Mouse (Mus musculus) c-Kit-positive CD71-negative TER-119-negative erythroid progenitor cells, embryonic 14.5 days (primary cell): ENCODE results near the gene Lhfp.

Experiments
- DNase-seq: peaks from one replicate; pipeline ENCODE4 v3.0.0-alpha.2; 2013; ENCODE audit warnings: low read depth

The Lhfp gene

DNA sequence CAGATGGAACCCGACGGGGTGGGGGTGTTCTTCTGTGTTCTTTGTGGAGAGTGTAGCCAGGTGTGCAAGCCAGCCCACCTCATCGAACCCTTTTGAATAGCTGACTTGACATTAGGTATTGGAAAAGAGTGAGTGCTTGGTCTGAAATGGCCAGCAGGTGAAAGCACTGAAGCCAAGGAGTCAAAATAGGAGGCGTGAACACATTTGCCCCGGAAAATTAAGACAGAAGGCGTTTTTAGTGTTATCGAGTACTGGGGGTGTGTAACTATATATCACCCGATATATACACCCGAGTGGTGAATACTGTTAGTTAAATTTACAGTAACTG is 876 bp downstream of the Lhfp start:
- no peak for DNase-seq

DNA sequence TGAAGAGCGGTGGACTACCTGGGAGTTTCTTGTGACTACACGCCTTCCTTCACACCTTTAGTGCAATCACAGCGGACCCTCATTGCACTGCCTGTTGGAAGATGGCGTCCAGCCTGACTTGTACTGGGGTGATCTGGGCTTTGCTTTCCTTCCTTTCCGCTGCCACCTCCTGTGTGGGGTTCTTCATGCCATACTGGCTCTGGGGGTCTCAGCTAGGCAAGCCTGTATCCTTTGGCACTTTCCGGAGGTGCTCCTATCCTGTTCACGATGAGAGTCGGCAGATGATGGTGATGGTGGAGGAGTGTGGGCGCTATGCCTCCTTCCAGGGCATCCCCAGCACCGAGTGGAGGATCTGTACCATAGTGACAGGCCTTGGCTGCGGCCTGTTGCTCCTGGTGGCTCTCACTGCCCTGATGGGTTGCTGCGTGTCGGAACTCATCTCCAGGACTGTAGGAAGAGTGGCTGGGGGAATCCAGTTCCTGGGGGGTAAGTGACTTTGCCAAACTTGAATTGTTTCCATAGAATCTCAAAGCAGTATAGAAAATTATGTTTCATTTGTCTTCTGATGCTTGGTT is 2.0 kb downstream of the Lhfp start:
- no peak for DNase-seq

DNA sequence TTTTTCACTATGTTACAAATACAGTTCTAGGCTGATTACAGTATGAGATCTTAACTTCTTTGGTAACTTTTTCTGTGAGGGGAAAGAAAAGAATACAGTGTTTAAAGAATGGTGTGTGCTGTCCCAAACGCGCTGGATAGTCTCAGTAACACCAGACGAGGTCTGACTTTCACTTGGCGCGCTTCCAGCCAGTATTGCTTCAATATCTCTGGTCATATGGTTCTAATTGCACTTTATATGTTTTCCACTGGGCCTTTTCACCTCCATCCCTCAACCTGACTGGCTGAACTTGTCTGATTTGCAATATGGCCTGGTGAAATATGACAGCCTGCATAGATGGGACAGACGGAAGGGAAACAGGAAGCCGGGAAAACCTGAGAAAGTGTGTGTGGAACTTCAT is 2.9 kb downstream of the Lhfp start:
- DNase-seq = no peak

DNA sequence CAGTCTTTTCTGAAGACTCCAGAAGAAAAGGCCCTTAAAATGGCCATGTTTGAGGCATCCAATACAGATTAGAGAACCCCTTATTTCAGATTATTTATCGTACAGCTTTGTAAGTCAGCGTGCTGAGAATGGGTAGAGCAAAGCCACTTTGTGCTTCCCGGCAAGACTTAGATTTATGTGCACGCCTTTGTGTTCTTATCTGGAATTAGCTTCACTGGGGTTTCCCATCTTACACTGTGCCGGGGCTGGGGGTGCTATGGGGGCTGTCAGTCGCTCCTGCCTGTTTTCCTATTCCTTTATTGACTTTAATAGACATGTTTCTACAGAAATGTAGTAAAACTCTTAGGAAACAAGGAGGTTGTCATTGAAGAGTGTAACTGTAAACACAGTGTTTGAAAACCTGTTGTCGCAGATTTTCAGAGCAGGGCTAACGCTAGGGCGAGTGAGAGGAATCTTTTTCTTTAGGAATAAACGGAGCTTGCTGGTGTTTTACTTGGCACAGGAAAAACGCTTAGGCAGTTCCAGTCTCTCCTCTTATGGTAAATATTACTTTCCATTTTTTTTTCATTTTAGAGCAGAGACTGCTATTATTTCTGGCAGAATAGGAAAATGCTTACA is 3.5 kb downstream of the Lhfp start:
- no peak for DNase-seq

DNA sequence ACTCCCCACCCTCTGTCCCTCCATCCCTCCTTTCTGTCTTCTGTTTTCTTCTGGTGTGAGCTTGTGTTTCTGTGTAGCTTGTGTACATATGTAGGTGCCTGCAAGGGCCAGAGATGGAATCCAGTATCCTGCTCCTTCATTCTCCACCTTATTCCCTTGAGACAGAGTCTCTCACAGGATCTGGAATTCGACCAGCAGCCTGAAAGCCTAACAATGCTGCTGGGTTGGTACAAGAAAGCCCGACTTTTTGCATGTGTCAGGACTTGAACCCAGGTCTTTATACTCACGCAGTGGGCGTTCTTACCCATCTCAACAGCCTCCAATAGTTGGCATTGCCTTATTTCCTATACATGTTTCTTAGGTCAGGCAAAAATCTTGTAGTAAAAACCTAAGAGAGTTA is 4.4 kb downstream of the Lhfp start:
- DNase-seq = no peak

DNA sequence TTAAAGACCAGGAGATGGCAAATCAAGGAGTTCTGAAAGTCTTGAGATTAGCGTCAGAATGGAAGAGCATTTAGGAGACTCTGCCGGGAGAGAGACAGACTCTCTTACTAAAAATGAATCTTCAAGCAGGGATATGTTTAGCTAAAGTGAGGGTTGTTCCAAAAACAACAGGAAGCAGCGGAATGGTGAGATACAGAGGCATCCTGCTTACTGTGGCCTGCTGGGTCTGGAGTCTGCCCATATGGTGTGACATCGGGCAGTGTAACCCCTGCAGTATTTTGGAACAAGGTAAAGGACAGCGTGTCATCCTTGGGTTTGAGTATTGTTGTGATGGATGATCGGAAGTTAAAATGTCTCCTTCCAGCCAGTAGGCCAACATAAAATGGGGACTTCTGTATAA is 5.0 kb downstream of the Lhfp start:
- DNase-seq = no peak

DNA sequence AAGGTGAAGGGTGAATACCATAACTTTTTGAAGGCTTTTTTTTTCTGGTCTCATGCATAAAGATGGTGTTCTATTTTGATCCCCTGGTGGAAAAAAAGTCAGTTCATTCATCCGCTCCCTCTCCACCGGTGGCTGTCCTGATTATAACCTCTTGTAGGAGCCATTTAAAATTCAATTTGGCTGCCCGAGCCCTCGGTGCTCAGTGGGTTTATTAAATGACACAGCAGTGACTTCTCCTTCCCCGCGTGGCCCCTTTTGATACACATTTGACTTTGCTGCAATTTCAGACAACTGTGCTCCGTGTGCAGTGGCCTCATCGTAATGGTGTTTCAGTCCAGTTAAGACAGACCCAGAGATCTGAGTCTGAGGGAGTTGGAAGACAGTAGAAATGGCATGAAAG is 11.1 kb downstream of the Lhfp start:
- no peak for DNase-seq

DNA sequence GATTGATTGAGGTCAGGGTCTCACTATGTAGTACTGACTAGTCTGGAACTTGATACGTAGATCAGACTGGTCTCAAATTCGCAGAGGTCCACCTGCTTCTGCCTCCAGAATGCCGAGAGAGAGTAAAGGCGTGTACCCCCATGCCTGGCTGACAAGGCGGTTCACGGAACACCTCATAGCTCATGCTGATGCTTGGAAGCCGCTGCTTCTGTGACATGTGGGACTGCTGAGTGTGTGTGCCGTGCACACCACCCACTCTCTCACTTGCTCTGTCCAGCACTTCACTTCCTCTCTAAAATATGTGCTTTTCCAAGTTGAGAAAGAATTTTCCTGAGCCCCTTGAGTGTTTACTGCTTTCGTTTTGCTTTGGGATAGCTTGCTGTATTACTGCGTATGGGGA is 15.1 kb downstream of the Lhfp start:
- no peak for DNase-seq

DNA sequence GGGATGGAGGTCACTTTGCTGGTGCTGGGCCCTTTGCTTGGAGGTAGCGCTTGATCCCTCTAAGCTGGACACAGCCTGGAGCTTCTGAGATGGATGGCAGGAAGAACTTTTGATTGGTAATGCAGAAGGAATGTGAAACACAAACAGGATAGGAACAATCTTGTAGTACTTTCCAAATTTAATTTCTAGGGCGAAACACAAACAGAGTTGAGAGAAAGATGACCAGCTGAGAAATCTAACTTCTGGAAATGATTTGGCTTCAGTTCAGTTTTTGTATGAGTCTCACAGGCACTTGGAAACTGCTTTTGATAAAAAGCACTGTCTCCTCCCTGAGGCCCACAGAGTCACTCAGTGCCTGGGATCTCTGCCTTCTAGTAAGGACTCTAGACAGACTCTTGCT is 18.6 kb downstream of the Lhfp start:
- DNase-seq = no peak

DNA sequence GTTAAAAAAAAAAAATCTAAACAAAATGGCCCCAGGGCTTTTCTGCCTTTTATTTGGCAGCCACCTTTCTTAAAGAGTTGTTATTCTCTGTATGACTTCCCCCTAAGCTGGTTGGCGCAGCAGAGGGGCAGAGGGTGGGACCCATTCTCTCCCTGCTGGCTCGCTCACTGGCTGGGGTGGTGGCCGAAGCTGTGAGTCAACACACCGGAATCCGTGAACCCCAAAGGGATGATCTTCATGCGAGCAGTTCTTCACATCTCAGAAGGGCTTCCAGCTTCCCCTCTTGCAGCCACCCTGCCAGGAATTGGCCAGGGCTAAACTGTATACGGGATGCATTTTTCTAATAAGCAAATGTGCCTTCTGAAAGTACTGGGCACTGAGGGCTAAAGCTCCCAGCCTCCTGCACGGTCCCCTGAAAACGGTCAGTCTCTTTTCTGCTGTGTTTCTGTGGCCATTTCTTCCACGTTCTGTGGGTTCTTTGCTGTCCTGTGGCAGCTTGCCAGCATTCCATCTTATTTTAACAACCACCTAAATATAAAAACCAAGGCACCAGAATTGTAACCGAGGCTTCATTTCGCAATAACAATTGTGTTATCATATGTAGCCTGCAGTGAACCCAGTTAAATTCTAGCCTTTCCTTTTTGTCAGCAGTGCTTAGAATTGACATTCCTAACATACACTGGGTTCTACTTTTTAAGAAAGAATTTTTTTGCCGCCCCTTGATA is 22.3 kb downstream of the Lhfp start:
- DNase-seq = no peak

GRCm38 (mm10) chr3:53065267-53066094 is 24.2 kb downstream of the Lhfp start:
- DNase-seq = no peak

DNA sequence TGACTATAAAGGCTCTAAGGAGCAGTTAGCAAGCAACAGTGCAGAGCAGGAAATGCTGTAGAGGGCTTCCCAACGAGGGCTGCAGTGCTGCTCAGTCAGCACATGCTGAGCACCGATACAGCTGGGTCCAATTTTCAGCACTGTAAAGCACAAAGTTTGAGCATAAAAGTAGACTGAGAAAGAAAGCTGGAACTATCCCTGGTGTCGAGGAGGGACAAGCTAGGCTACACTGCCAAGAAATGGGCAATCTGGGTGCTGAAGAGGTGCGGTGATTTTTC is 24.7 kb downstream of the Lhfp start:
- DNase-seq = no peak

- DNase-seq = no peak
These were observed 27.1 kb downstream of the Lhfp start for GRCm38 (mm10) chr3:53068399-53068798.

GRCm38 (mm10) chr3:53074264-53074663 is 32.9 kb downstream of the Lhfp start:
- no peak for DNase-seq

DNA sequence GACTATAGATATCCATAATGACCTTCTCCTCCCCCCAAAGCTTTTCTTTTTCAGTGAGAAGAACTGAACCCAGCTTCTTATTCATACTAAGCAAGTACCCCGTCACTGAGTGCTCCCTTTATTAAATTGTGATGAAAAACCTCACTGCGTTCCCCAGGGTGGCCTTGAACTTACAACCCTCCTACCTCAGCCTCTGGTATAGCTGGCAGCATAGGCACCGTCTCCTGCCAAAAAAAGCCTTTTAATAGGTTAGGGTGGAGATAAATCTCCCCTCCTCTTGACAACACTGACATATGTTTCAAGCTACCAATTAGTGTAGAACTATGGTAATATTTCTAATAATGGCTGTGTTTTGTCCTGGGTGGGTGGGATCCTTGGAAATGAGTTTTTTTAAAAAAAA is 33.4 kb downstream of the Lhfp start:
- DNase-seq = no peak

DNA sequence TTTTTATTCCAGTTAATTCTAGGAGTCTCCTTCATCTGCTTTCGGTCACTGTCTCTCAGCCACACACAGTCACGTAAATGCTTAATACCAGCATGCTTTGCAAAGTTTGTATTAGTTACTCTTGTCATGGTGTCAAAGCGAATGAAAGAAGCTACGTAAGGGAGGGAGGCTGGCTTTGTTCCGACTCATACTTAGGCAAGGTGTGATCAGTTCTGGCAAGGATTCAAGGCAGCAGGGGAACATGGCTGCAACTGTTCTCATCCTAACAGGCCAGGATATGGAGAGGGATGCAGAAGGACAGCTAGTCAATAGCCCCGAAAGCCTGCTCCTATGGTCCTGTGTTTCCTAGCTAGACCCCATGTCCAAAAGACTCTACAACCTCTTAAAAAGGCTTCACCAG is 39.0 kb downstream of the Lhfp start:
- DNase-seq = no peak

DNA sequence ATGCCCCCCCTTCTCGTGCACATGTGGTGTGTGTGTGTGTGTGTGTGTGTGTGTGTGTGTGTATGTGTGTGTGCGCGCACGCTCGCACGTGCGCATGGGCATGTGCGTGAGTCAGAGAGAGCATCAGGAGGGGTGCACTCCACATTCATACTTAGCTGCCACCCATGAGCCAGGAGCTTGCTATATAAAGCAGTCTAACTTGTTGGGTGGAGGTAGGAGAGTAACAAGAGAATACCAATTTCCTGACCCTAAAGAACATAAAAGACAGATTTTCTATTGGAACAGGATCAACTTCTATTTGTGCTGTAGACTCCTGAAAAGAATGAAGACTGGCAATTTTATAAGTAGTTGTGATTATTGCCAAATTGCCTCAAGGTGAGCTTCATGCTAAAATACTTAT is 39.4 kb downstream of the Lhfp start:
- DNase-seq = no peak

- DNase-seq = no peak
These were observed 42.4 kb downstream of the Lhfp start for GRCm38 (mm10) chr3:53083717-53084116.

DNA sequence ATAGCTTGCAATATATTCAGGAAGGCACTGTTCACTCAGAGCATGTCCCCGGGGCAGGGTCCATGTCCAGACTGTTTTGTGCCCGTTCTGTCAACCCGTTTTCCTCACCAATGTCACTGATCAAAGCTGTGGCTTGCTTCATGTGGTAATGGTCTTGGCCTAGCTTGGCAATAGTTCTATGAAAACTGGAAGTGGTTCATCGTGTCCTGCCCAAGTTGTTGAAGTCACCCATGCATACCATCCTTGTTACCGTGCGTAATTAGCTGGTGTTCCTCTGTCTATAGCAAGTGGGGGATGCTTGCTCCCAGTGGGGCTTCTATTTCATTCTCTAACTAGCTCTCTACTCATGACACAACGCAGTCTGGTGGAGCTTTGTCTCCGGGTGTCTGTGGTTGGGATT is 43.5 kb downstream of the Lhfp start:
- DNase-seq = no peak

DNA sequence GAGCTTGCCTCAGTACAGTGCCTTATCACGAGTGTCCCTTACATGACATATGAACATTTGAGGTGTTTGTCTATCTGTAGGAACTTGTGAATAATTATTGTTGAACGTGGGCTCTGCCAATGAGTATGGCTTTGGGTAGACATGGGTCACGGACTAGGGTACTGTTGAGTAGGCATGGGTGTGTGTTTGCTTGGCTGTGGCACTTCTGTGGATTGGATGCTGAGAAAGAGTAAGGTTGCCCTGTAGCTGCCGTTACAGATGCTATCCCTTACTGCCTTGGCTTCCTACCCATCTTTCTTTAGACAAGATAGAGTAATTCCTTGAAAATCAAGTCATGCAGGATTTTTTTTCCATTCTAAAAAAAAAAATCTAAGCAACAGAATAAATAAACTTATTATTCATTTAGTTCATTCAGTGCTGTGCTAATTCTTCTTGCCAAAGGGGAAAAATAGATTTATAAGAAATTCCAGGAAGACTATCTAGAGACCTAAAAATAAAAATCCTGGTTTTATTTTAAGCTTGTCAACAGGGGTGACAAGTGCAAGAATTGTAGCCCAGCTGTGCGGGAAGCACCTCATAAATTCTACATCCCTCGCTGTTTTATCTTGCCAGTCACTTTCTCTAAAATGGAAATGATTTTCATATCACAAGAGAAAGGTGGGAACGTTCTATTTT is 45.3 kb downstream of the Lhfp start:
- DNase-seq = no peak

DNA sequence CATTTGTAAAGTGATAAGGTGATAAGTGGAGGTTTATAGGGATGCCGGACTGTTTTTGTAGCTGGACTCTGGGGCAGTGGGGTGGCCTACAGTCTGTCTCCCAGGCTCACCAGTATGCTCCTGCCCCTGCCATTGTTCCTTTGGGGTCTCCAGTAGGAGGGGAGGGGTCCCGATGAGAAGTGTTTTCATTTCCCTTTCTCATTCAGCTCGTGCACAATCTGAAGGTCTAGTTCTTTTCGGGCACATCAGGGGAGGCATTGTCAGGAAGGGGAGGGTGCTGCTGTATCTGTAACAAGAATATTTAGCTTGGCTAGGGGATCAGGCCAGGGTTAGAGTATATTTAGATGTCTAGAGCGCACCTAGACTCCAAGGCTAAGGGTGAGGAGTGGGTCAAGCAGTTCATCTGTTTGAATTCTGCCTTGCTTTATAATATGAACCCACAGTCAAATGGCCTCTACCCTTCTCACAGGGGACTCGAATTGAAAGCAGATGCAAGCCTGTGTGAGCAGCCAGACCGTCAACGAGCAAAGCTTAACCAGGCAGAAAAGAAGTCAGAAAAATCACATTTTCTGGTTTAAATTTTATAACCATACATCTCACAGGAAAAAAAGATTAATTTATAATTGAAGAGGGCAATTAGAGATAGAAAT is 46.0 kb downstream of the Lhfp start:
- DNase-seq = no peak

GRCm38 (mm10) chr3:53089921-53090320 is 48.6 kb downstream of the Lhfp start:
- no peak for DNase-seq
